Mouse (Mus musculus): ENCODE measurements around the gene Zfp738. TPM values are rescaled to one million over a fixed set of nuclear protein-coding genes. Genes with fewer than 3 reads are reported as not detected.

Zfp738 gene
- polyA plus RNA-seq, 1 experiment from 2014 or later, result 15.1 TPM

GRCm38 (mm10) chr13:67637294-67638007 is 49.4 kb downstream of the Zfp738 start, which contains the start of the genes Gm49345 and Zfp729a:
Gm49345 (minus strand) TSS chr13:67637769.
Zfp729a (minus strand) TSS chr13:67637791.
- Histone ChIP-seq H3K9ac (replicated peaks) (peak within 1 kb of the TSS; percentile 71), H3K27ac (peak within 1 kb of the TSS; percentile 66)
- under 1% methylated on average over 19 of the region's 19 CpGs for WGBS

GRCm38 (mm10) chr13:67610108-67610507 is 76.8 kb downstream of the Zfp738 start:
- peaks cover 6% of the 10 kb centered on the region for H3K9me3 ChIP-seq
- peaks cover 4% of the 10 kb centered on the region; the same call in 1 of the 2 replicates for H3K4me1 ChIP-seq (replicated peaks)
- no peak overlapping the region for H3K27ac ChIP-seq
- no peaks in the 10 kb centered on the region for H3K36me3 ChIP-seq
- no peak for ATAC-seq (ENCODE audit: insufficient number of reproducible peaks, insufficient read depth, low FRiP score, low TSS enrichment, low read depth)
- 94% methylated on average over 4 of the region's 4 CpGs for WGBS
- H3K4me2 ChIP-seq, result no peak overlapping the region
- H3K4me3 ChIP-seq (replicated peaks), result no peak overlapping the region
- H3K9ac ChIP-seq (replicated peaks), result no peak overlapping the region
- H3K27me3 ChIP-seq, result no peaks in the 10 kb centered on the region

More at GRCm38 (mm10) chr13:67637294-67638007, 49.4 kb downstream of the Zfp738 start, which contains the start of the genes Gm49345 and Zfp729a:
- peak; percentile 98 for ATAC-seq (ENCODE audit: insufficient number of reproducible peaks, insufficient read depth, low FRiP score, low TSS enrichment, low read depth)
- H3K4me2 ChIP-seq, result peak within 1 kb of the TSS; percentile 55
- H3K4me1 ChIP-seq (replicated peaks), result 0 out of 2 replicates have a peak, but pooled peaks cover 2% of the 10 kb centered on the region
- H3K27me3 ChIP-seq, result no peaks in the 10 kb centered on the region
- H3K36me3 ChIP-seq, result no peaks in the 10 kb centered on the region
- H3K4me3 ChIP-seq (replicated peaks), result peak within 1 kb of the TSS; percentile 80
- no peaks in the 10 kb centered on the region for H3K9me3 ChIP-seq

- WGBS, result 5% methylated on average over 20 of the region's 20 CpGs
Observed at GRCm38 (mm10) chr13:67609066-67609876, 77.6 kb downstream of the Zfp738 start, which contains the start of gene Zfp729b. Zfp729b (minus strand) TSS chr13:67609707.

More at GRCm38 (mm10) chr13:67609066-67609876, 77.6 kb downstream of the Zfp738 start, which contains the start of gene Zfp729b:
- H3K36me3 ChIP-seq, result no peaks in the 10 kb centered on the region
- ATAC-seq (ENCODE audit: insufficient number of reproducible peaks, insufficient read depth, low FRiP score, low TSS enrichment, low read depth), result peak; percentile 91
- H3K9ac ChIP-seq (replicated peaks), result peak within 1 kb of the TSS; percentile 75
- no peaks in the 10 kb centered on the region for H3K27me3 ChIP-seq
- H3K9me3 ChIP-seq, result peaks cover 6% of the 10 kb centered on the region
- peak within 1 kb of the TSS; percentile 62 for H3K4me2 ChIP-seq
- peak within 1 kb of the TSS; percentile 69 for H3K27ac ChIP-seq
- H3K4me1 ChIP-seq (replicated peaks), result peaks cover 4% of the 10 kb centered on the region; the same call in 1 of the 2 replicates
- H3K4me3 ChIP-seq (replicated peaks), result peak within 1 kb of the TSS; percentile 72

Other genes starting within 250 kb of the Zfp738 start
- 10.4 and 11.4 TPM in 2 replicates for gene Zfp874a, start 235.4 kb downstream of the Zfp738 start, polyA plus RNA-seq (2016; fragmentation: Nextera tagmentation; extraction: Ambion mirVana)
- gene Zfp874b, start 202.8 kb downstream of the Zfp738 start, polyA plus RNA-seq (2016; fragmentation: Nextera tagmentation; extraction: Ambion mirVana), result 2.4 and 3.2 TPM in 2 replicates
- gene Zfp58, start 186.5 kb downstream of the Zfp738 start, polyA plus RNA-seq (2016; fragmentation: Nextera tagmentation; extraction: Ambion mirVana), result 22.1 and 22.5 TPM in 2 replicates
- gene Gm26965, start 160.9 kb downstream of the Zfp738 start, polyA plus RNA-seq (2016; fragmentation: Nextera tagmentation; extraction: Ambion mirVana), result 0.29 TPM in 1 of 2 replicates, not detected in the other
- 26.3 and 26.5 TPM in 2 replicates for gene Zfp87, start 160.9 kb downstream of the Zfp738 start, polyA plus RNA-seq (2016; fragmentation: Nextera tagmentation; extraction: Ambion mirVana)
- 16.5 and 17.6 TPM in 2 replicates for gene Zfp748, start 133.2 kb downstream of the Zfp738 start, polyA plus RNA-seq (2016; fragmentation: Nextera tagmentation; extraction: Ambion mirVana)
- 5.3 TPM in 2 replicates for gene Zfp729b, start 77.4 kb downstream of the Zfp738 start, polyA plus RNA-seq (2016; fragmentation: Nextera tagmentation; extraction: Ambion mirVana)
- 0.20 TPM in 1 of 2 replicates, not detected in the other for gene Gm49345, start 49.3 kb downstream of the Zfp738 start, polyA plus RNA-seq (2016; fragmentation: Nextera tagmentation; extraction: Ambion mirVana)
- gene Zfp729a, start 49.3 kb downstream of the Zfp738 start, polyA plus RNA-seq (2016; fragmentation: Nextera tagmentation; extraction: Ambion mirVana), result 3.4 and 3.6 TPM in 2 replicates
- 8.4 and 9.3 TPM in 2 replicates for gene Zfp65, start 42.1 kb upstream of the Zfp738 start, polyA plus RNA-seq (2016; fragmentation: Nextera tagmentation; extraction: Ambion mirVana)
- 5.4 and 7.3 TPM in 2 replicates for gene Zfp85, start 68.2 kb upstream of the Zfp738 start, polyA plus RNA-seq (2016; fragmentation: Nextera tagmentation; extraction: Ambion mirVana)
- gene Zfp493, start 92.6 kb upstream of the Zfp738 start, polyA plus RNA-seq (2016; fragmentation: Nextera tagmentation; extraction: Ambion mirVana), result 2.4 and 3.0 TPM in 2 replicates
- gene Zfp273, start 126.7 kb upstream of the Zfp738 start, polyA plus RNA-seq (2016; fragmentation: Nextera tagmentation; extraction: Ambion mirVana), result 8.0 and 9.2 TPM in 2 replicates
- 3.5 TPM in 2 replicates for gene Gm10037, start 144.0 kb upstream of the Zfp738 start, polyA plus RNA-seq (2016; fragmentation: Nextera tagmentation; extraction: Ambion mirVana)
- gene BC048507, start 176.3 kb upstream of the Zfp738 start, polyA plus RNA-seq (2016; fragmentation: Nextera tagmentation; extraction: Ambion mirVana), result not detected in 2 replicates